Mouse (Mus musculus) layer of hippocampus, postnatal 25 days (tissue): Measurements from ENCODE around the gene Stoml1. TPM values are rescaled to one million over a fixed set of nuclear protein-coding genes. Genes with fewer than 3 reads are reported as not detected.

Experiments used
- DNase-seq, 2 experiments: peaks; one replicate each; pipeline ENCODE4 v3.0.0; 2022; ENCODE audit warnings: mixed read lengths in 2 of 2, low spot score in 1 of 2; ENCODE audit errors: extremely low spot score in 1 of 2
- total RNA-seq, 2 experiments: library from RNA; stranded (reverse); gene quantifications; 2 replicates each; pipeline ENCODE4 v1.2.3; 2021

The Stoml1 gene
- 10 to 100 TPM; 71.3 to 78.6 TPM for total RNA-seq

DNA sequence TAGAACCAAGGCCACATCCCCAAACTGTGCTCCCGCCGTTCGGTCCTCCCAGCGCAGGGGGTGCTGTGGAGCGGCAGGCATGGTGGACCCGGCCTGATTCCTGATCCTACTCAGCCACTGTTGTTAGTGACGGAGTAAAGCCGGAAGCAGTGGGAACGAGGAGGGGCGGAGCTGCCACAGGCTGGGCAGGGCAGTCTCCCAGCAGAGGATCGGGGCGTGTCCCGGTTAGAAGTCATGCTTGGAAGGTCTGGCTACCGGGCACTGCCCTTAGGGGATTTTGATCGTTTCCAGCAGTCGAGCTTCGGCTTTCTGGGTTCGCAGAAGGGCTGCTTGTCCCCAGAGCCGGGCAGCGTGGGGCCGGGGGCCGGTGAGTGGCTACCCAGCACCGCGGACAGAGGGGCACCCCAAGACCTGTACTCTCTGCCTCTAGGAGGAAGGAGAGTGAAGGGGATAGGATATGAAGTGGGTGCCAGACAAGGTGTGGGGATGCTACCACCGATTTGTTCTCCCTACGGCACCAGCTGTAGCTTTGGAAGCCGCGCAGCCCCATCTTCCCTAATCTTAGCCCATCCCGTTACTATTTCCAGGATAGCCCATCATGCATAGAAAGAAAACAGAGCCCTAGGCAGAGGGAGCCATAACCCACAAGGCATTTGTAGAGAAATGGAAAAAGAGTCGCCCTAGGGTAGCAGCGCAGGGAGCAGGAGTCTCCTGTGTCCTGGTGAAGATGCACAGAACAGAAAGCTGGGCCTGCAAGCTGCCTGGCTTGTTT, at the start of gene Stoml1:
Stoml1 (plus strand) TSS at position 132 of the 772 bp plus-strand sequence.
- DNase-seq = peak; percentile 83 to 94

DNA sequence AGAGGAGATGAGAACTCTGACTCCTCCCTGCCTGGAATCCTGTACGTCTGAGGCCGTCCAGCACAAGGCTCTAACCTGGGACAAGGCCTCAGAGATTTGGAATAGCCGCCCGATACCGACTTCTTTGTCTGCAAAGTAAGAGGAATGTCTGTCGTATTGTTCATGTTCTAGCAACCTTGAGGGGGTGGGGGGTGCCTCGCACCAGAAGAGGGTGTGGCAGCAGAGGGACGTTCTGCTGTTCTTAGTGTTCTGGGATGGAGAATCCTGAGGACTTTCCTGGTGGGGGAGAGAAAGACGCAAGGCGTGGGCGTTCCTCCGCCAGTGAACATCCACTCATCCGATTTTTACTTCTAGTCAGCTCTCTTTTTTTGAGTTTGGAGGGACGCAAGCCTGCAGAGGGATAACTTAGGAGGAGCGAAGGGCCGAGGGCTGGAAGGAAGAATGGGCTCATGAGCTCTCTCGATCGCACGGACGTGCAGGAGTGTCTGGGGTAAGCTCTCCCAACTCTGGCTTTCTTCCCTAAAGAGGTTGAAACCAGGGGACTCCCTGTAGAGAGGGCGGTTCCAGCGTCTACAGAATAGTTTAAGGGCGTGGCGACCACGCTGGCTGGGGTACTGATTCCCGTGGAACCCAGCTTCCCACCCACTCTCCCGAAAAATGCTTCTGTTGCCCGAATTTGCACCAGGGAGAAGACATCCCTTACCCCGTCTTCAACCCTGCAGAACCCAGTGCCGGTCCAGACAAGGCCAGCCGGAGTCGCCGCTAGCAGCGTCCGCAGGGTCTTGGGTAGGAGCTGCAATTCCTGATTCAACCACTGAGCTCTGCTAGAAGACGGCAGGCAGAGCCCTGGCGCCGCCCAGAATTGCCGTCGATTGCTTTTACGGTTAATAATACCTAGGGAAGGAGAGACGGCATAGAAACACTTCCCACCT, 49.2 kb upstream of the Stoml1 start, which contains the start of the genes Islr and Islr2:
Islr (minus strand) TSS at position 791 of the 932 bp plus-strand sequence.
Islr2 (minus strand) TSS at position 804 of the 932 bp plus-strand sequence.
- DNase-seq = peak in 1 of 2 experiments; percentile 44

GRCm38 (mm10) chr9:58204448-58205000, 48.4 kb upstream of the Stoml1 start:
- peak; percentile 92 to 98 for DNase-seq

- peak in 1 of 2 experiments; percentile 20 for DNase-seq
Observed at GRCm38 (mm10) chr9:58206013-58206412, 47.0 kb upstream of the Stoml1 start.

- no peak for DNase-seq
Observed at GRCm38 (mm10) chr9:58209462-58210303, 43.3 kb upstream of the Stoml1 start.

GRCm38 (mm10) chr9:58210304-58210627, 42.7 kb upstream of the Stoml1 start:
- DNase-seq = no peak

- DNase-seq = no peak
Observed at GRCm38 (mm10) chr9:58213377-58213776, 39.6 kb upstream of the Stoml1 start.

- no peak for DNase-seq
Observed at GRCm38 (mm10) chr9:58213865-58214264, 39.1 kb upstream of the Stoml1 start.

DNA sequence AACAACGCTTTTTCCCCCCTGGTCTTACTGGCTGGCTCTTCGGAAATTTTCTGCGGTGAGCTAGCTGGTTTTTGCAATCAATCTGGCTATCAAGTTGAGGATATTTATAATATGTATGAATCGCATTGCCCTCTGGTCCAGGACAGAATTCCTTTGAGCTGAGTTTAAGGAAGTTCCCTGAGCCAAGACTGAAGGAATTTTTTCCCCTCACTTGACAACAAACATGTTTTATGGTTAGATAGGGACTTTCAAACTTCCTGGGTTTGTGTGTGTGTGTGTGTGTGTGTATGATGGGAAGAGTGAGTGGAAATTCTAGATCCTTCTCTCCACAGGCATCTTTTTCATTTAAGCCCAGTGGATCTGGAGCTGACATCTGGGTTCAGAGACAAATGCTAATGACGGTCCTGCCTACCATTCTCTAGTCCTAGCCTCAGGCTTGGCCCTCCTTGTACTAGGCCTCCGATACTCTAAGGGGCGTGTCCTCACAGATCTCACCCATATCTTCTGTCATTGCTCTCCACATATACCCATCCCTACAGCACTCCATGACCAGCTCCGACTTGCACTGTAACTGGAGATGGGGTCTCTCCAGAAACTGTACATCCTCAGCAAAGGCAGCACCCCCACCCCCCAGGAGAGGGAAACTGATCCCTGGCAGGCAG, 38.3 kb upstream of the Stoml1 start:
- DNase-seq = no peak

DNA sequence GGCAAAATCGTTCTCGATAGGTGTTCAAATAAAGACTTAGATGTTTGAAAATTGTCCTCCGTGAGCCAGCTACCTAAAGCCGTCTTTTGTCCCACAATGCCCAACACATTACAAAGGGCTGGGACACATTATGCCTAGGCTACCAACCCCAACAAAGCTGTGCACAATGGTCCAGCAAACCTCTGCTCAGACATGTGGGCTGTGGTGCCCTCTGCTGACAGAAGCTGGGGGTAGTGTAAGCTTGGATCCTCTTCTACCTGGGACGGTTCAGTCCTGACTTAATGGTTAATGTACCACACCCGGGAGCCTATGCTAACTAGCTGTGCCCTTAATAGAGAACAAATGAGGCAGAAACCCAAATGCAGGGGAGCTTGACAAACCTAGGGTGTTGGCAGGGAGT, 36.6 kb upstream of the Stoml1 start:
- DNase-seq = peak in 1 of 2 experiments; percentile 65

GRCm38 (mm10) chr9:58218539-58218938, 34.4 kb upstream of the Stoml1 start:
- DNase-seq = no peak

DNA sequence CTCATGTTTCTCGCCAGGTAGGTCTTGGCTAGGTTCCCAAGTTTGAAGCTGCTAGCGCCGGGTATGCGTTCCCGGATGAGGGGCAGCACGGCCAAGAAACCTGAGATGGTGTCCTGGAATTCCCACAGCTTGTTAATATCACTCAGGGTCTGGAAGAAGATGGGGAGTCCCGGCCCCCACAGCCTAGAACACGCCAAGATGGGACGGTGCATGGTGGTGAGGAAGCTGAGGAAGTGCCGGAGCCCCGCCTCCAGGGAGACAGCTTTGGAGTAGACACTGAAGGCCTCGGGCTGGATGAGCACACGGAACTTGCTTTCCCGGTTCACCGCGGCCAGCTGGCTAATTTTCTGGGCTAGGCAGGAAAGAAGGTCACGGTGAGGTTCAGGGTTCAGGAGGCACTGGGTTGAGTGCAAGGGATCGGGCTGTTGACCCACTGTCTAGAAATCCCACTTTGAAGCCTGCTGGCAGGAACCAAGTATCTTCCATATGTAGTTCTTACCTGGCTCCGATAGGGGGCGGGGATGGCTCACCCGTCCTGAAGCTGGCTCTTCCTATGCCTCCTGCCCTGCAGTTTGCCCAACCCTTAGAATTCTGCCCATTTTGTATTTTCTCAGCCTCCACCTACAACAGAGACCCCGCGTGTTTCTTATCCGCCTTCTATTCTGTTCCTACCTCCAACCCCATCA, 32.6 kb upstream of the Stoml1 start:
- DNase-seq = peak in 1 of 2 experiments; percentile 36

GRCm38 (mm10) chr9:58224356-58224755, 28.6 kb upstream of the Stoml1 start:
- no peak for DNase-seq

- DNase-seq = peak in 1 of 2 experiments; percentile 58
Observed at GRCm38 (mm10) chr9:58225915-58226913, 26.8 kb upstream of the Stoml1 start.

DNA sequence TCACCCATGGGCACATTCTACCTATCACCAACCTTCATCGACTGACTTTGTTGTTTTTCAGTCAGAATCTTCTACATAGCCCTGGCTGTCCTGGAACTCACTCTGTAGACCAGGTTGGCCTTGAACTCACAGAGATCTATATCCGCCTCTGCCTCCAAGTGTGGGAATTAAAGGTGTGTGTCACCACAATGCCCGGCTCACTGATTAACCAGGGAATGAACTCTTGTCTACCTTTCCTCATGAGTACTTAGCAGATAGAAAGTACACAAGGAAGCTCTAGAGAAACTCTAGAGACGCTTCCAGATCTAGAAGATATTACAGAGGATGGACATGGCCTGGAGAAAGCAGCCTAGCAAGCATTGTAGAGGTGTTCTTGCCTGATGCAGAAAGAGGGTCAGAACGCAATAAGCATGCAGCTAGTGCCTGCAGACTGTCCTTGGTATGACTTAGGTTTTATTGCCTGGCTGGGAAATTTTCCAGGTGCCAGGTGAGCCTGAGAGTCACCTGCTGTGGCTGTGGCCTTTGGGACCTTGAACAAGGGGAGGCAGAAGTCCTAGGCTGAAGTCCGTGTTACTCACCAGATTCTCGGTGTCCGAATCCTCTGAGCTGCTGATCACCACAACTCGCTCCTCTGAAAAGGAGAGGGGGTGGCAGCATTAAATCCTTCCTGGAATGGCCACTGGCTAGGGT, 24.0 kb upstream of the Stoml1 start:
- no peak for DNase-seq

GRCm38 (mm10) chr9:58231746-58232145, 21.2 kb upstream of the Stoml1 start:
- DNase-seq = no peak

DNA sequence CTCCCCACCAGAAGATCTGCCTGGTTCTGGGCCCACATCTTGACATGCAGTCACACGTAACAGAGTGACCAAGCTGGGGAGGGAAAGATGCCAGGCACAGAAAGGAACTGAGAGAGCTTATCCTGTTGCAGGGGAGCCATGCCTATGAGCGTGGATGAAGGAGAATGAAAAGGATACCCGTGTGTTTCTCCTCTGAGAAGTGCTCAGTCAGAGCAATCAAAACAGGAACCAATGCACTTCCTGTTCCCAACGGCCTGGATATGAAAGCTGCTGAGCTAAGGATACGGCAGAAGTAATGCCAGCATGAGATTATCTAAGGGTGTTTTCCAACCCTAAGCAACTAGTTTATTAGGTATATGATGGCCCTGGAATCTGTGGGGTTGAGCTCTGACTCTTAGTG, 20.6 kb upstream of the Stoml1 start:
- no peak for DNase-seq
